Mouse (Mus musculus) liver, adult 2 months (tissue): ENCODE measurements at regions not wholly inside any gene's neighbourhood (a gene's known extent, or its start where the extent isn't known, plus 50 kb on each side); places are given as distances from the start of the nearest gene placed in this dataset.

Experiments
- CTCF ChIP-seq: fragments of 200-500 bp; IDR thresholded peaks from 2 replicates; pipeline ENCODE4 v1.5.1; 2011; ENCODE audit warnings: low read depth, low read length, control low read depth
- POLR2A ChIP-seq: fragments of 200-500 bp; IDR thresholded peaks from 2 replicates; pipeline ENCODE4 v1.6.1; 2011; ENCODE audit warnings: low read length, control low read depth; ENCODE audit not compliant: insufficient read depth; ENCODE audit errors: extremely low read depth

- no peak for TF ChIP-seq CTCF
- TF ChIP-seq POLR2A = no peak
Measured at GRCm38 (mm10) chr12:106143548-106143947, 133.5 kb downstream of the Vrk1 start.
